Mouse (Mus musculus): ENCODE data around the gene Dcst2.

The Dcst2 gene

DNA sequence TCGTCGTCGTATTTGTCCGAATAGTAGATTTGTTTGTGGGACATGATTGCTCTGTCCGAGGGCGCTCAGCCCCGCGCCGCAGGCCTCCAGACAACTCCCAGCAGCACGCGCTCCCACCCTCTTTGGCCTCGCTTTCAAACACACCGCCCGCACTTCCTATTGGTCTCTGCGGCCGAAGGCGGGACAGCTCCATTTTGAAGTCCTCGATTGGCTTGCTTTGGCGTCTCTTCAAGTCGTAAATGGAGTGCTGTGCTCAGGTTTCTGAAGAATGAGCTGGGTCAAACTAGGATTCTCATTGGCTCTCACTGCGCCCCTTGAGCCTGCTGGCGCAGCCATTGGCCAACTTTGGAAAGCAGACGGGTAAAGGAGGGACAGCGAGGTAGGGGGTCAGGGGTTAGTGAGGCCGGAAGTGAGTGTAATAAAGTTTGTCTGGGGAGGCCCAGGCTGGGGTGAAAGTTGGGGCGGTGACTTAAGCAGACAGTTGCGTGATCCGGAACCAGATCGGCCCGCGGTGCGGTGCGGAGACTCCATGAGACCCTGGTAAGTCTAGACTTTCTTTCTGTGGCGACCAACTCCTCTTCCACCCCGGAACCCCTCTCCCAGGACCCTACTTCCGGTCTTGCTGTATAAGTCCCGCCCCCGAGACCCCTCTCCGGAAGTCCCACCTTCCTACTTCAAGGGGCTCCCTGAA is 56.5 kb downstream of the Dcst2 start, which contains the start of the genes Cks1b and Shc1:
Gene Cks1b, minus strand, starts transcription at position 214 of the 691 bp plus-strand sequence.
Gene Shc1, plus strand, starts transcription at position 274 of the 691 bp plus-strand sequence.
- DNase-seq, result peak; percentile 98

DNA sequence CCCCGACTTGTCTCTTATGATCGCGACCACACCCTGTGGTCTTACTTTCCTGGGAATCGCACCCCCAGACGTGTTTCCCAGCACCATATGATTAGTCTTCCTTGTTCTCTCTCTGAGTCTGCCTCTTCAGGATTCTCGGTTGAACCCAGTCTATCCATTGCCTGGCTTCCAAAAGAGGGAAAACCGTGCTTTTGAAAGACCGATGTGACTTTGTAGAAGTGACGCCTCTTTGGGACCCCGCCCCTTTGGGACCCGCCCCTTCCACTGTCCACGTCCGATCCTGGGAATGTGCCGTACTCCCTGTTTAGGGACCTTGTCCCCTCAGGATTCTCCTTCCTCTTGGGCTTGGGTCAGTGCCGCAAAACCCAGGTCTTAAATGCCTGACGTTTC is 57.1 kb downstream of the Dcst2 start:
- DNase-seq, result no peak

GRCm38 (mm10) chr3:89419571-89419970 is 57.8 kb downstream of the Dcst2 start:
- no peak for DNase-seq

DNA sequence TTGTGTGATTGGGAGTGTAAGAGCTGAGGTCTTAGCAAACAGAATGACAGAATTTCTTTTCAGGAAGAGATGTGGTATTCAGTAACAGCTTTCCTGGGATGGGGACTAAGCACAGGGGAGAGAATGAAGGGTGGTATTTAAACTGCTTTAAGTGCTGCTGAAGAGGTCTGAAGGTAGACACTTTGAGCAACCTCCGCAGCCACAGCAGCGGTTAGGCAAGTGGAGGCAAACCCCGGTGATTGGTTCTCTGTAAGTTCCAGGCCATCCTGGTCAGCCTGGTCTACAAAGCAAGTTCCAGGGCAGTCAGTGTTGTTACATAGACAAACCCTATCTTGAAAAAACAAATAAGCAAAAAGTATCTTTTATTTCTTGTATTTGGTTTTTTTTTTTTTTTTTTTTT is 58.2 kb downstream of the Dcst2 start:
- DNase-seq, result no peak

- DNase-seq, result no peak
These were observed 58.6 kb downstream of the Dcst2 start for GRCm38 (mm10) chr3:89420421-89420820.

DNA sequence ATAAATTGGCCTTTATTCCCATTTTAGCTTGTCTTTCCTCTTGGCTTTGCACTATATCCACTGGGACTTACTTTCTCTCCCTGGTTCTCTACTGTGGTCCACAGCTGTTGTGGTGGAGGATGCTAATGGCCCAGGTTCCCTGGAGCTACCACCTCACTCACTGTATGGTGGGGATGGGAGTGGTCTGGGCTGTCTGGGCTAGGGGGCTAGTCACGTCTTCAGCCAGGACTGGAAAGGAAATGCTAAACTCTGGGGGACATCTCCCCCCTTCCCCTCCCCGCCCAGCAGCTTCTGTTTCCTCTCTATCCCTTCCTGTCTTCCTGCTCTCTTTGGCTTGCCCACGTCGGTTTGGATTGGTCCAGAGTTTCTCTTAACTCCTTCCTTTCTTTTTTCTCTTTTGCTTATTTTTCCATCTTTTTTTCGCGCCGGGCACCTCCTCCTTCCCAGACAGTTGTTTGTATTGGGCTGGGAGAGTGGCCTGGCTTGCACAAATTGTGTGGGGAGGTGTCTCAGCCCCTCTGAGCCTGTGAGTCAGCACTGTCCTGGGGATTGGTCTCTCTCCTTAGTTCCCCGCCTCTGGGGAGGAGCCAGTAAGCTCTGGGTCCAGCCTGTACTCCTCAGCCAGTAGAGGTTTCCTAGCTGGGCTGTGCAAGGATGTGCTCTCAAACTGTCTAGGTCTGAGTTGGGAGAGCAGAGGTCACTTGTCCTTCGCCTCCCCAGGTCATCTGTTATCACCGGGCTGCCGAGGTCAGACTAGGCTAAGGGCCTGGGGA is 59.4 kb downstream of the Dcst2 start:
- DNase-seq, result peak; percentile 83

- no peak for DNase-seq
These were observed 60.2 kb downstream of the Dcst2 start for GRCm38 (mm10) chr3:89421810-89422473.

DNA sequence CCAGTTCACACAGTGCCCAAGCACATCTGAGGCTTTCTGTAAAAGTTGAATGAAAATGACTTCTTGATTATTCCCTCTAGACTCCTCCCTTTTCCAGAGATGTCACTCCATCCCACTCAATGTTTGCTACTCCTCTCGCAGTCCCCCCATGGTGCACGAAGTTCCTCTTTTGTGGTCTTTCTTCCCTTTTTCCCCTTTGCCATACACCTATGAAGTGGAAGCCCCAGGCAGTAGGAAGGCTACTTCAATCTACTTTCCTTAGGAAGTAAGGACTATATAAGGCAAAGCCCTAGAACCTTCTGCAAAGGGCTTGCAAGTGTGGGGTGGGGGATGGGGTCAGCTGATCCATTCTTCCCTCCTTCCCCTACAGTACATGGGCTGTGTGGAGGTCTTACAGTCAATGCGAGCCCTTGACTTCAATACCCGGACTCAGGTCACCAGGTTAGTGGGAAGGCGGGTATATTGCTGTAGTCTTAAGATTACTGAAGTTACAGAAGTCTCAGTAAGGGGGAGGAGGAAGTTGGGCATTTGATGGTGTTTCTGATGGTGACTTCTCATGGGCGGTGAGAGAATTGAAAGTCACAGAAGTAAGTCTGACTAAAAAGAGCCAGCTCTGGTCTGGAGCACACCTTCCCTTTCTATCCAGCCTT is 60.9 kb downstream of the Dcst2 start:
- DNase-seq, result no peak

- no peak for DNase-seq
These were observed 62.8 kb downstream of the Dcst2 start for GRCm38 (mm10) chr3:89424416-89425140.

DNA sequence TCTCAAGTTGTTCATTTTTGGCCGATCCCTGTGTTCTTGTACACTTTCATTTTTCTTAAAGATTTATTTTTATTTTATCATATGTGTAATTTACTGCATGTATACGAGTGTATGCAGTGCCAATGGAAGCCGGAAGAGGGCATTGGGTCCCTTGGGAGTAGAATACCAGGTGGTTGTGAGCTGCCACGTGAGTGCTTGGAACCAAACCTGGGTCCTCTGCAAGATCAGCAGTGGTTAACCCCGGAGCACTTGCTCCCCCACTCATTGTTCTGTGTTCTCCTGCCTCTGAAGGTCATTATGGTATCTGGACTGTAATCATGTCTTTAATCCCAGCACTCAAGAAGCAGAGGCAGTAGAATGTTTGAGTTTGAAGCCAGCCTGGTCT is 63.4 kb downstream of the Dcst2 start:
- DNase-seq, result no peak

GRCm38 (mm10) chr3:89425876-89426275 is 64.1 kb downstream of the Dcst2 start:
- DNase-seq, result no peak
